Mouse (Mus musculus) forebrain, embryonic 13.5 days (tissue): ENCODE results near the gene Zfp423. TPM values are rescaled to one million over a fixed set of nuclear protein-coding genes. Genes with fewer than 3 reads are reported as not detected.

Experiments
- ATAC-seq: fragments of 200-750 bp; cut with Nextera tagmentation; 2 replicates; pipeline ENCODE4 v1.8.0; 2017
- H3K27ac ChIP-seq: fragments of 300-500 bp; sonication (generic); 2 replicates; pipeline ENCODE4 v1.5.1; 2015; ENCODE audit warnings: inconsistent platforms, mild to moderate bottlenecking, moderate library complexity
- H3K27me3 ChIP-seq: fragments of 300-500 bp; sonication (generic); 2 replicates; pipeline ENCODE4 v1.6.1; 2015; ENCODE audit warnings: mild to moderate bottlenecking, inconsistent platforms
- H3K36me3 ChIP-seq: fragments of 300-500 bp; sonication (generic); 2 replicates; pipeline ENCODE4 v1.6.1; 2015; ENCODE audit warnings: mild to moderate bottlenecking, inconsistent platforms; ENCODE audit not compliant: poor library complexity, severe bottlenecking
- H3K4me1 ChIP-seq: fragments of 300-500 bp; sonication (generic); 2 replicates; pipeline ENCODE4 v1.6.1; 2015; ENCODE audit warnings: inconsistent platforms
- H3K4me2 ChIP-seq: fragments of 300-500 bp; sonication (generic); 2 replicates; pipeline ENCODE4 v1.6.1; 2015; ENCODE audit warnings: inconsistent platforms, mild to moderate bottlenecking, moderate library complexity
- H3K4me3 ChIP-seq: fragments of 300-500 bp; sonication (generic); 2 replicates; pipeline ENCODE4 v1.5.1; 2015; ENCODE audit warnings: mild to moderate bottlenecking, inconsistent platforms
- H3K9ac ChIP-seq: fragments of 300-500 bp; sonication (generic); 2 replicates; pipeline ENCODE4 v1.6.1; 2015; ENCODE audit warnings: mild to moderate bottlenecking, inconsistent platforms
- H3K9me3 ChIP-seq: fragments of 300-500 bp; sonication (generic); replicated peaks from 2 replicates; pipeline ENCODE4 v1.6.1; 2016; ENCODE audit warnings: inconsistent platforms
- WGBS: fragments of 180-500 bp; shearing (Covaris S2); methylation state at CpG from one replicate; pipeline ENCODE4 v1.1.7; 2015; 5-methylcytosine and 5-hydroxymethylcytosine counted together
- polyA plus RNA-seq: library from polyadenylated mRNA; unstranded; fragments of >200 nt; fragmentation: Nextera tagmentation; extraction: Ambion mirVana; gene quantifications from 2 replicates; pipeline ENCODE4 v1.2.1, GENCODE M21; 2015

Zfp423 gene
- polyA plus RNA-seq: 21.5 and 23.2 TPM in 2 replicates

DNA sequence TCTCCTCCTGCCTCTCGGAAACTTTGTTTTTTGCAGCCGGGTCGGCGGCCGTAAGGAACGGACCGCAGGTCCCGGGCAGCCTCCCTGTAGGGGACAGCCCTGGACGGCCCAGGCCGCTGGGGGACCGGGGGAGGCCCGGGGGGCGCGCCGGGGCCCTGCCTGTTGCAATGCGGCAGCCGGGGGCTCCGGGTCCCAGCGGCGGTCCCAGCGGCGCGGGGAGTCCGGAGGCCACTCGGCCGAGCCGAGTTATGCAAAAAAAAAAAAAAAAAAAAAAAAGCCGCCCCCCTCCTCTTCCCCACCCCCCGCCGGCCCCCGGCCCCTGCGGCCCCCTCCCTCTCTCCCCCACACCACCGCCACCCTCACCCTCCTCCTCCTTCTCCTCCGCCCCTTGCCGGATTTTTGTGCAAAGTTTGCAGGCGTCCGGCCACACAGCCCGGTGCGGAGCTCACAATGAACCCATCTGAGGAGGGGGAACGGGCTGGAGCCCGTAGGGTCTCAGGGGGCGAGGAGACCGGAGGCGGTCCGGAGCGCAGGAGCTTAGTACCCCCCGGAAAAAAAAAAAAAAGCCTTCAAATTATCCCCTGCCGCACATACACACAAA is at the start of gene Zfp423:
Gene Zfp423 (minus strand): TSS at position 276 of the 601 bp plus-strand sequence.
- Histone ChIP-seq H3K9me3 (no peaks in the 10 kb centered on the region), H3K4me2 (peak within 1 kb of the TSS; percentile 92), H3K36me3 (no peaks in the 10 kb centered on the region), H3K27ac (peak within 1 kb of the TSS; percentile 98), H3K27me3 (peaks cover 24% of the 10 kb centered on the region), H3K9ac (peak within 1 kb of the TSS; percentile 91), H3K4me3 (peak within 1 kb of the TSS; percentile 83), H3K4me1 (peaks cover 64% of the 10 kb centered on the region)
- WGBS: under 1% methylated on average over 25 of the region's 48 CpGs
- ATAC-seq: peak; percentile 17

DNA sequence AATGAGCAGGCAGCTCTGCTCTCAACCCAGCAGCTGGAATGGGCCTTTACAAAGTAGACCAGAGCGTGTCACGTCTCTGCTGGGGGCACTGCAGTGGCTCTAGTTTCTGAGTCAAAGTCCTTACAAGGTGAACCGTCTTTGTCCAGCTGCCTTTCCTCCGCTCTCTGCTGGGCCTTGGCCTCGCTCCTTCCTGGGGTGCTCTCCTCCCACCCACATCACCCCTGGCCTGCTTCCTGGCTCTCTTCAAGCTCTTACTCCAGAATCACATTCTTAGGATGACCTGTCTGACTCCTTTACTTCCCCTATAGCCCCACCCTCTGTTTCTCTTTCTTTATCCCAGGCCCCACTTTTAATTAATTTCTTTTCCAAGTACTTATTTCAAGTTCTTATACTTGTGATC is 47.4 kb upstream of the Zfp423 start:
- H3K9ac ChIP-seq: no peak overlapping the region
- H3K27ac ChIP-seq: no peak overlapping the region
- WGBS: 83% methylated on average over 5 of the region's 5 CpGs
- H3K4me1 ChIP-seq: peaks cover 1% of the 10 kb centered on the region; the same call in 1 of the 2 replicates
- no peak overlapping the region for H3K4me2 ChIP-seq
- no peak for ATAC-seq
- no peaks in the 10 kb centered on the region for H3K9me3 ChIP-seq
- no peaks in the 10 kb centered on the region for H3K27me3 ChIP-seq
- H3K4me3 ChIP-seq: no peak overlapping the region
- H3K36me3 ChIP-seq: no peaks in the 10 kb centered on the region

DNA sequence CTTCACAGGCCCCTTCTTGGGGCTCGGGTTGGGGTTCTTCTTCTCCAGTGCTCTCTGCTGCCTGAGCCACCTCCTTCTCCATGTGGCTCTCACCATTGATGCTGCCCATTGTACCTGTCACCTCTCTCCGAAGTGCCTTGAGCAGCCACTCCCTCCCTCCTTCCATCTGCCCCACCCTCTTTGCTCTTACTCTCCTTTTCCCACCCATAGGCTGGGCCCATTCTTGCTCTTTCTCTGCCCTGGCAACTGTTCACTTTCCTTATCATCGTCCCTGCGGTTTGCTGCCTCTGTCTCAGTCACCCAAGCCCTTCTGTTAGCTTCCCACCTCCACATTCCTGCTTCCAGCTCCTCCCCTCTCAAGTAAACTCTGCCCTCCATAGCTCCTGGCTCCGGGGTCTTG is 25.4 kb upstream of the Zfp423 start:
- no peak overlapping the region for H3K27ac ChIP-seq
- no peaks in the 10 kb centered on the region for H3K27me3 ChIP-seq
- no peak for ATAC-seq
- H3K9me3 ChIP-seq: no peaks in the 10 kb centered on the region
- H3K4me1 ChIP-seq: 0 out of 2 replicates have a peak, but pooled peaks cover 3% of the 10 kb centered on the region
- no peak overlapping the region for H3K4me3 ChIP-seq
- no peaks in the 10 kb centered on the region for H3K36me3 ChIP-seq
- H3K9ac ChIP-seq: no peak overlapping the region
- H3K4me2 ChIP-seq: no peak overlapping the region
- WGBS: 67% methylated on average over 5 of the region's 5 CpGs

DNA sequence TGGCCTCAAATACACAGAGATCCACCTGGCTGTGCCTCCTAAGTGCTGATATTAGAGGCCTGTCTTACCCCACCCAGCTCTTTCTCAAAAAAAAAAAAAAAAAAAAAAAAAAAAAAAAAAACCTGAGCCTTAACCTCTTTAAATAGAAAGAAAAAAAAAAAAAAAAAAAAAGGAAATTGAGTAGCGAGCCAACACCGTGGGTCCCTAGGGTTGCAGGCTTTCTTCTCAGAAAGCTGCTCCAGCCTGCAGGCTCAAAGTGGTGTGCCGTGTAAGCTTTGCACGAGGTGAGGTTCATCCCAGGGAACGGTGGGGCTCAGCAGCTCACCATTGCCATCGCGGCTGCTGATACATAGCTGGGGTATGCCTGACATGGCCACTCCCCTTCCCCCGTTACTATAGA is 24.6 kb upstream of the Zfp423 start:
- no peak overlapping the region for H3K4me2 ChIP-seq
- H3K36me3 ChIP-seq: no peaks in the 10 kb centered on the region
- H3K9me3 ChIP-seq: no peaks in the 10 kb centered on the region
- no peaks in the 10 kb centered on the region for H3K27me3 ChIP-seq
- H3K4me1 ChIP-seq: 0 out of 2 replicates have a peak, but pooled peaks cover 4% of the 10 kb centered on the region
- H3K9ac ChIP-seq: no peak overlapping the region
- no peak overlapping the region for H3K27ac ChIP-seq
- ATAC-seq: no peak
- 60% methylated on average over 8 of the region's 8 CpGs for WGBS
- H3K4me3 ChIP-seq: no peak overlapping the region

DNA sequence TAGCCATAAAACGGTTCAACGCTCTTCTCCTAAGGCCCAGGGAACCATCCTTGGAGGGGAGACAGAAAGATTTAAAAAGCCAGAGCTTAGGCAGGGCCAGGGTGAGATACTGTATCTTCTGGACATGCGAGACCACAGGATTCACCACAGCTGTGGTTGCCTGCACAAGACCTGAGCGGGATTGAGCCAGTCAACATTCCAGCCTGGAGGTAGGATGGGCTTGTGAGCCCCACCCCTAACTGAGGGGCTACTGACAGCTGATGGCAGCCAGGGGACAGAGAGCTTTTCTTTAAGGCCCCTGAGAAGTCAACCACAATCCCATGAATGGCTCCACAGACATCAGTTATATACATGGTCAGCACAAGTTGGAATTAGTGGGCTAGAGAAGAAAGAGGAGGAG is 23.5 kb upstream of the Zfp423 start:
- Histone ChIP-seq H3K4me1 (0 out of 2 replicates have a peak, but pooled peaks cover 4% of the 10 kb centered on the region), H3K9ac (no peak overlapping the region), H3K4me2 (no peak overlapping the region), H3K27me3 (no peaks in the 10 kb centered on the region), H3K27ac (no peak overlapping the region), H3K36me3 (no peaks in the 10 kb centered on the region), H3K9me3 (no peaks in the 10 kb centered on the region), H3K4me3 (no peak overlapping the region)
- WGBS: 95% methylated on average over 4 of the region's 4 CpGs
- no peak for ATAC-seq

DNA sequence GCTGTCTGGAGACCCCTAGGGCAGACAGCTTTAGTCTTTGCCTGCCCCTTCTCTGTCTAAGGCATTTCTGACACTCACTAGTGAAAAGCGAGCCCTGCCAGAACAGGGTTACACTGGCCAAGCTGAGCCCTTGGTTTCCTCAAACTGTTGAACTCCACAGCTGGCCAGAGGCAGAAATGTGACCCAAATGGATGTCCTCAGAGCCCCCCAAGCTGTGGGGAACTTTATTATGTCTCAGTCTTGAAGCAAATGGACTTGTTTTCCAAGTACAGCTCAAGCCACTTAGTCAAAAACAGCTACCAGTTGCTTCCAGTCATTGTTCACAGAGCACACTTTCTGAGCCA is 16.0 kb upstream of the Zfp423 start:
- H3K9ac ChIP-seq: no peak overlapping the region
- ATAC-seq: no peak
- no peak overlapping the region for H3K4me3 ChIP-seq
- H3K27ac ChIP-seq: no peak overlapping the region
- H3K27me3 ChIP-seq: peaks cover 14% of the 10 kb centered on the region
- H3K36me3 ChIP-seq: no peaks in the 10 kb centered on the region
- no peak overlapping the region for H3K4me2 ChIP-seq
- no peaks in the 10 kb centered on the region for H3K9me3 ChIP-seq
- 20% methylated on average over 1 of the region's 1 CpGs for WGBS
- H3K4me1 ChIP-seq: peaks cover 26% of the 10 kb centered on the region

DNA sequence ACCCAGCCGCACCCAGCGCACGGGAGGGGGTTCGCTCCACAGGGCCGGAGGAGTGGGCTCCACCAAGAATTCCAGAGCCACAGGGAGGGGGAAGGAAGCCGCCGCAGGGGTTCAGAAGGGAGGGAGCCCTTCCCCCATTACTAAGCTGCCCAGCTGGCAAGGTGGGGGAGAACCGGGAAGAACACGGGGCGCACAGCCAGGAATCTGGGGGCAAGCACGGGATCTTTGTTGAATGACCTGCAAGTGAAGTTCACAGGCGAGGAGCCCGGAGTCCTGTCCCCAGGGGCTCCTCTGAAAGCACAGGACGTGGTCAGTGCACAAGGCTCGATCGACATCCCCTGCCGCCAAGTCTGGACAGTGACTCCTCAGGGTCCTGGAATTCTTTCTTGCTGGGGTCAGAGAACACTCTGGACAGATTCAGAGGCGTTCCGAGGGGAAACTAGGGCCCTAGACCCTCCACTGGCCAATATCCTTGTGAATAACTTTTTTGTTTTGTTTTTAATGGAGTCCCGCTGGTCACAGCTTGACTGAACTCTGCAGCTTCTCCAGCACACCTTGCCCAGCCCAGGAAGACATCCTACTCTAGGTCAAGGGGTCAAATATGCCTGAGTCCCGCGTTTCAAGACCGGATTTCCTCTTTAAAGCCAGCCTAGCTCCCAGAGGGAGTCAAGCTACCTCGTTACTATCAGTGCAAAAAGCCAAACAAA is 15.5 kb upstream of the Zfp423 start:
- Histone ChIP-seq H3K4me1 (peaks cover 25% of the 10 kb centered on the region), H3K27me3 (peaks cover 14% of the 10 kb centered on the region), H3K9me3 (no peaks in the 10 kb centered on the region), H3K36me3 (no peaks in the 10 kb centered on the region), H3K4me3 (peak overlapping the region; percentile 28), H3K4me2 (peak overlapping the region; percentile 63), H3K27ac (no peak overlapping the region; the same call in 1 of the 2 replicates), H3K9ac (peak overlapping the region; percentile 63)
- WGBS: 5% methylated on average over 24 of the region's 24 CpGs
- no peak for ATAC-seq

DNA sequence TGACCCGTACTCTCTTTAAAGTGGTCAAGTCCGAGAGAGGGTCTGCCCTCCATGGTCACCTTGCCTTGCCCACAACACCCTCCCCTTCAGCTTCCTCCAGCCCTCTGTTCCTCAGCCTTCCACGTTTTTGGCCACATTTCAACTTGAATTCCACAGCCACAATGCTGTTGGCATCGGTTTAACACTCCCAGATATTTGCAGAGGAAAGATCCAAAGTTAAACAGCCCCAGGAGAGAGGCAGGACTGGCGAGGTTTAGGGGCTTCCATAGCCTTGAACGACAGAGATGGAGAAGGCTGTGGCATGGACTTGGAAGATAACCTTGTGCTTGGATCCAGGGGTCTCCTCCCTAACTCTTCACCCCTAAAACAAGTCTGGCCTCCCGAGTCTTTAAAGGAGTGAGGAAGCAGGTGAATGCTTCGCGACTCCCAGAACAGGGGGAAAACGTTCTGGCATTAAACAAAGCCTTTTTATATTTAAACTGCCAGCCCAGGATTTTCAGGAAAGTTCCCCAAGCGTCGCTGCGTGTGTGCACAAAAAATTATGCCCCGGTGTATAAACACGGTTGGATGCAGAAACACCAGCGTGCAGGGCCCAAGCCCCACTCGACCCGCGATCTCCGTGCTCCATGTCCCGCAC is 14.8 kb upstream of the Zfp423 start:
- Histone ChIP-seq H3K4me3 (peak overlapping the region; percentile 28), H3K27ac (no peak overlapping the region; the same call in 1 of the 2 replicates), H3K9me3 (no peaks in the 10 kb centered on the region), H3K27me3 (peaks cover 14% of the 10 kb centered on the region), H3K9ac (peak overlapping the region; percentile 63), H3K4me2 (peak overlapping the region; percentile 63), H3K36me3 (no peaks in the 10 kb centered on the region), H3K4me1 (peaks cover 22% of the 10 kb centered on the region)
- no peak for ATAC-seq
- WGBS: 7% methylated on average over 21 of the region's 21 CpGs

DNA sequence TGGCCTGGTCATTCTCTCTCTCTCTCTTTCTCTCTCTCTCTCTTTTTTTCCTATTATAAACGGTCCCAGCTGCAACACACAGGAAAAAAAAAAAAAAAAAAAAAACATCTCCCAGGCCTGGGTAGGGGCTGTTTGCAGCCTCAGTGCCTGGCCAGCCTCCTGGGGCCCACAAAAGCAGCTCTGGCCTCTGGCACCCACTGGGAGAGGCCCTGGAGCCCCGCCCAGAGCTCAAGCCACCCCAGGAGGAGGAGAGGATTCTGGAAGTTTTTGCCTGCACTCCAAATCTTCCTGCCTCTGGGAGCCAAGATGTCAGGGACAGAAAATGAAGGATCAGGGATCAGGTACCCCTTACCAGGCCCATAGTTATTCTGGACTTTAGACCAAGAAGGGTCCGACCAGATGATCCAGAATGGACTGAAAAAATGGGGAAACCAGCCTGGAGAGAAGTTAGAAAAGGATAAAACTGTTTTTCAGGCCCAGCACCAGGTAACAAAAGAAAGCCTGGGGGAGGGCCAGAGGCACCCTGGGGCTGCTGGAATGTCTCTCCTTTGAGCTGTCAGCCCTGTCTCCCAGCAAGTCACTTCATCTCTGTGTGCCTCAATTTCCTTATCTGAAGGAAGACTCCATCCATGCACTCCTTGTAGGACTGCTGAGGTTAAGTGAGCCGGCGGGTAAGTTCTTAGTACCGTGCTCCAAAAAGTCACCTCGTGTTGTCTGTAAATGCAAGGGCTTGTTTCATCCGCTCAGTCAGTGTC is 8.6 kb upstream of the Zfp423 start:
- Histone ChIP-seq H3K4me1 (peaks cover 16% of the 10 kb centered on the region), H3K4me3 (no peak overlapping the region), H3K9me3 (no peaks in the 10 kb centered on the region), H3K27ac (no peak overlapping the region), H3K4me2 (no peak overlapping the region), H3K9ac (peak overlapping the region; percentile 12; the same call in 1 of the 2 replicates), H3K27me3 (peaks cover 5% of the 10 kb centered on the region; the same call in 1 of the 2 replicates), H3K36me3 (no peaks in the 10 kb centered on the region)
- 18% methylated on average over 8 of the region's 8 CpGs for WGBS
- no peak for ATAC-seq

DNA sequence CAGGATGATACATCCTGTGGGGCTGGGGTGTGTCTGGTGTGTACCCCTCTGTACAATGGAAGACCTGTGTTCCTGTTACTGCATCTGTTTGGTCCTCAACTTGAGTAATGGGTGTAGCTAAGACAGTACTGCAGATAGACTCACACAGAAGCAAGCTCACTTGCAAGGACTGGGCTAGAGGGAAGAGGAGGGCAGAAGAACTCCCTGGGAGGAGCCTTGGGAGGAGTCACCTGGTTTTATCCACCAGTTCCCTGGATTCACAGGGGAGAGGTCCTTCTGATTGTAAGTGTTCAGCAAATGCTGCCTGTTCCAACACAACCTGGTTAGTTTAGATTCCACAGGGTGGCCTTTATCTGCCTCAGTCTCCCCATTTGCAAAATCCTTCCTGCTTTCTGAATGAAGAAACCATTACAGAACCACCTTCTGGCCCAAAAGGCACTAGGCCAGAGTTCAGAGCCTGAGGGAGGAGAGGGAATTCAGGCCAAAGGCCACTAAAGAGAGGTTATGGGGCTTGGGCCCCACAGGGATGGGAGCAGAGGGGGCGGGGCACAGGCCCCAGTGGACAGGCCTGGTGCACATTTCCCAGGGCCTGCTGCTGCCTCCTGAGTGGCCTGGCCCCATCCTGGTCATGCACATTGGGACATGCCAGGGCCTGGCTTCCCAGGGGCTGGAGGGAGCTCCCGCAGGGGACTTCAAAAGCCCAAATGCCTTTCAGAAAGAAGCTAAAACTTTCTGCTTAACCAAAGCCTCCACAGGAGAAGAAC is 7.8 kb upstream of the Zfp423 start:
- H3K4me2 ChIP-seq: no peak overlapping the region
- no peak for ATAC-seq
- no peak overlapping the region for H3K27ac ChIP-seq
- H3K9me3 ChIP-seq: no peaks in the 10 kb centered on the region
- H3K4me1 ChIP-seq: peaks cover 24% of the 10 kb centered on the region
- WGBS: 0% methylated on average over 2 of the region's 2 CpGs
- no peaks in the 10 kb centered on the region for H3K36me3 ChIP-seq
- peaks cover 12% of the 10 kb centered on the region; the same call in 1 of the 2 replicates for H3K27me3 ChIP-seq
- H3K9ac ChIP-seq: peak overlapping the region; percentile 12; the same call in 1 of the 2 replicates
- no peak overlapping the region for H3K4me3 ChIP-seq

DNA sequence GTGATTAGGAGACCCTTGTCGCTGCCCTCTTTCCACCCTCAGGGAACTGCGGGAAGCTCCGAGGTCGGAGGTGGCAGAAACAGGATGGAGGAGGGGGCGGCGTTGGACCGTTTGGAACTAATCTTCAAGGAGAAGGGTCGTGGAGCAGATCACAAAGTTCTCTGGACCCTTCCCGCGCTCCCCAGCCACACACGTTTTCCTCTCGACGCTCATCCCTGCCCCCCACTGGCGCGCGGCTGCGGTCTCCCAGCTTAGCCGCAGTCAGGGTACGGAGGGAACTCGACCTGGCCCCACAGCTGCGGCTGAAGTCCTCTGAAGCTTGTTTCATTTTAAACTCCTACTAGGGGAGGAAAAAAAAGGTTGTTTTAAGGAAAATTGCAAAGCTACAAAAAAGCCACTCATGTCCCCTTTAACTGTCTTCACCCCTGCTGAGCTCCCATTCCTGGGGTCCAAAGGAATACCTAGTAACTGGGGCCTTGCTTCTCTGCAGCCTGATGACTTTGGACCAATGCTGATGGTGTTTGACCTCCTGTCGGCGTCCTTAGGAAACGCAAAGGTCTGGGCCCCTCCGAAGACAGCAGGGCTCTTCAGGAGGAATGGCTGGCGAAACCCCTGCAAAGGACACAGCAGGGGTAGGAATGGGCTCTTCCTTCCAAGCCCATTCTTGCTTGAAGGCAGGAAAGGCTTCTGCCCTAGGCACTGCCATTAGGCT is 3.3 kb upstream of the Zfp423 start:
- H3K27me3 ChIP-seq: peaks cover 27% of the 10 kb centered on the region
- no peaks in the 10 kb centered on the region for H3K36me3 ChIP-seq
- peaks cover 38% of the 10 kb centered on the region for H3K4me1 ChIP-seq
- WGBS: 3% methylated on average over 26 of the region's 26 CpGs
- peak overlapping the region; percentile 92 for H3K4me2 ChIP-seq
- H3K9ac ChIP-seq: peak overlapping the region; percentile 52
- H3K9me3 ChIP-seq: no peaks in the 10 kb centered on the region
- ATAC-seq: no peak
- H3K27ac ChIP-seq: 0 out of 2 replicates have a peak overlapping the region, but pooled peaks have one; percentile 19
- peak overlapping the region; percentile 83 for H3K4me3 ChIP-seq
